Mouse (Mus musculus) brown adipose tissue, adult 24 weeks (tissue): ENCODE data around the gene Rrm1. TPM values are rescaled to one million over a fixed set of nuclear protein-coding genes. Genes with fewer than 3 reads are reported as not detected.

ENCODE experiments used
- polyA plus RNA-seq: library from polyadenylated mRNA; stranded (reverse); fragments of >200 nt; gene quantifications from 2 replicates; pipeline ENCODE4 v1.2.4, GENCODE M21; 2012; ENCODE audit not compliant: missing spikeins, insufficient read depth, insufficient read length

Gene Rrm1
- polyA plus RNA-seq, 1 experiment: 19.5 TPM

Other genes starting within 250 kb of the Rrm1 start
- gene Nup98, start 231.5 kb upstream of the Rrm1 start, polyA plus RNA-seq: 10.3 and 12.3 TPM in 2 replicates
- gene Pgap2, start 231.5 kb upstream of the Rrm1 start, polyA plus RNA-seq: 39.2 and 54.0 TPM in 2 replicates
- gene Rhog, start 185.6 kb upstream of the Rrm1 start, polyA plus RNA-seq: 25.4 and 29.6 TPM in 2 replicates
- gene Stim1, start 173.9 kb upstream of the Rrm1 start, polyA plus RNA-seq: 46.5 and 52.6 TPM in 2 replicates
- gene Olfr543, start 40.0 kb downstream of the Rrm1 start, polyA plus RNA-seq: not detected in 2 replicates
- not detected in 2 replicates for gene Olfr544, start 46.6 kb downstream of the Rrm1 start, polyA plus RNA-seq
- not detected in 2 replicates for gene Olfr545, start 57.9 kb downstream of the Rrm1 start, polyA plus RNA-seq
- not detected in 2 replicates for gene Olfr547, start 93.1 kb downstream of the Rrm1 start, polyA plus RNA-seq
- not detected in 2 replicates for gene Olfr548-ps1, start 99.2 kb downstream of the Rrm1 start, polyA plus RNA-seq
- not detected in 2 replicates for gene Olfr549, start 108.2 kb downstream of the Rrm1 start, polyA plus RNA-seq
- gene Trim21, start 123.8 kb downstream of the Rrm1 start, polyA plus RNA-seq: 3.1 and 4.2 TPM in 2 replicates
- gene Olfr550, start 129.7 kb downstream of the Rrm1 start, polyA plus RNA-seq: not detected in 2 replicates
- not detected in 2 replicates for gene Olfr551, start 150.2 kb downstream of the Rrm1 start, polyA plus RNA-seq
- not detected in 2 replicates for gene Olfr552, start 156.1 kb downstream of the Rrm1 start, polyA plus RNA-seq
- gene Olfr553, start 176.5 kb downstream of the Rrm1 start, polyA plus RNA-seq: not detected in 2 replicates
- gene Olfr554, start 196.7 kb downstream of the Rrm1 start, polyA plus RNA-seq: not detected in 2 replicates
- not detected in 2 replicates for gene Olfr555, start 217.1 kb downstream of the Rrm1 start, polyA plus RNA-seq
- gene Olfr556, start 223.2 kb downstream of the Rrm1 start, polyA plus RNA-seq: not detected in 2 replicates
- 6.3 and 7.5 TPM in 2 replicates for gene Trim68, start 245.6 kb downstream of the Rrm1 start, polyA plus RNA-seq